Mouse (Mus musculus) neural tube, embryonic 14.5 days (tissue): ENCODE data around the gene Dcp1a. TPM values are rescaled to one million over a fixed set of nuclear protein-coding genes. Genes with fewer than 3 reads are reported as not detected.

ENCODE experiments used
- ATAC-seq: fragments of 200-750 bp; cut with Nextera tagmentation; 2 replicates; pipeline ENCODE4 v1.8.0; 2017; ENCODE audit warnings: low read depth, mild to moderate bottlenecking, moderate TSS enrichment, moderate library complexity
- H3K27ac ChIP-seq: fragments of 300-500 bp; sonication (generic); 2 replicates; pipeline ENCODE4 v1.5.1; 2014; ENCODE audit warnings: low read depth, mild to moderate bottlenecking, control low read depth, low read length, moderate library complexity, mixed read lengths
- H3K27me3 ChIP-seq: fragments of 300-500 bp; sonication (generic); 2 replicates; pipeline ENCODE4 v1.6.1; 2014; ENCODE audit warnings: low read length; ENCODE audit not compliant: control insufficient read depth, insufficient read depth
- H3K36me3 ChIP-seq: fragments of 300-500 bp; sonication (generic); 2 replicates; pipeline ENCODE4 v1.6.1; 2014; ENCODE audit warnings: low read length, mixed read lengths; ENCODE audit not compliant: control insufficient read depth, insufficient read depth
- H3K4me1 ChIP-seq: fragments of 300-500 bp; sonication (generic); 2 replicates; pipeline ENCODE4 v1.6.1; 2014; ENCODE audit warnings: low read length; ENCODE audit not compliant: control insufficient read depth, insufficient read depth
- H3K4me2 ChIP-seq: fragments of 300-500 bp; sonication (generic); 2 replicates; pipeline ENCODE4 v1.6.1; 2014; ENCODE audit warnings: mild to moderate bottlenecking, low read depth, low read length, control low read depth
- H3K4me3 ChIP-seq: fragments of 300-500 bp; sonication (generic); 2 replicates; pipeline ENCODE4 v1.5.1; 2014; ENCODE audit warnings: low read depth, low read length, control low read depth, mixed read lengths
- H3K9ac ChIP-seq: fragments of 300-500 bp; sonication (generic); replicated peaks from 2 replicates; pipeline ENCODE4 v1.6.1; 2014; ENCODE audit warnings: low read depth, mild to moderate bottlenecking, control low read depth, low read length, mixed read lengths
- H3K9me3 ChIP-seq: fragments of 300-500 bp; sonication (generic); 2 replicates; pipeline ENCODE4 v1.6.1; 2016; ENCODE audit warnings: low read length; ENCODE audit not compliant: control insufficient read depth
- WGBS: fragments of 180-500 bp; shearing (Covaris S2); extraction: QIAGEN DNeasy Blood & Tissue Kit; methylation state at CpG from one replicate; pipeline ENCODE4 v1.1.7; 2014; 5-methylcytosine and 5-hydroxymethylcytosine counted together
- microRNA-seq: library from miRNA; unstranded; fragments of <30 nt; microRNA quantifications from one replicate; pipeline ENCODE4, GENCODE M21; 2016
- polyA plus RNA-seq: library from polyadenylated mRNA; unstranded; fragments of >200 nt; fragmentation: Nextera tagmentation; extraction: Ambion mirVana; gene quantifications from 2 replicates; pipeline ENCODE4 v1.2.1, GENCODE M21; 2014

Gene Dcp1a
- polyA plus RNA-seq, 1 experiment from 2014 or later = 22.1 TPM

- H3K27ac ChIP-seq = no peak overlapping the region
- no peak for ATAC-seq
- no peaks in the 10 kb centered on the region for H3K9me3 ChIP-seq
- WGBS = 85% methylated on average over 7 of the region's 7 CpGs
- no peak overlapping the region for H3K4me2 ChIP-seq
- no peaks in the 10 kb centered on the region for H3K27me3 ChIP-seq
- H3K4me3 ChIP-seq = no peak overlapping the region
- H3K36me3 ChIP-seq = peaks cover 23% of the 10 kb centered on the region
- no peaks in the 10 kb centered on the region for H3K4me1 ChIP-seq
- no peak overlapping the region for H3K9ac ChIP-seq
These were observed 96.5 kb downstream of the Dcp1a start for GRCm38 (mm10) chr14:30575791-30576190.

- Histone ChIP-seq H3K9ac (no peak overlapping the region), H3K4me2 (no peak overlapping the region), H3K4me1 (no peaks in the 10 kb centered on the region), H3K27me3 (no peaks in the 10 kb centered on the region), H3K27ac (no peak overlapping the region), H3K36me3 (peaks cover 18% of the 10 kb centered on the region), H3K4me3 (no peak overlapping the region), H3K9me3 (no peaks in the 10 kb centered on the region)
- no peak for ATAC-seq
- WGBS = 87% methylated on average over 5 of the region's 5 CpGs
These were observed 96.9 kb downstream of the Dcp1a start for GRCm38 (mm10) chr14:30576260-30576659.

Small RNA genes lying within 50 kb of the gene (microRNA-seq; reads per million reads assigned to microRNA genes)
- gene Mir3076 = 3.4 reads per million, percentile 4 among the genes with 10 or more reads in this experiment

Other genes starting within 250 kb of the Dcp1a start
- gene Cacna1d, start 11.9 kb downstream of the Dcp1a start, polyA plus RNA-seq = 14.8 and 23.9 TPM in 2 replicates
- 81.9 and 169 TPM in 2 replicates for gene Tkt, start 68.8 kb downstream of the Dcp1a start, polyA plus RNA-seq
- 20.6 and 36.6 TPM in 2 replicates for gene Prkcd, start 146.7 kb downstream of the Dcp1a start, polyA plus RNA-seq
- 7.6 and 9.1 TPM in 2 replicates for gene Rft1, start 174.8 kb downstream of the Dcp1a start, polyA plus RNA-seq
- 20.7 and 22.1 TPM in 2 replicates for gene Sfmbt1, start 235.3 kb downstream of the Dcp1a start, polyA plus RNA-seq